Mouse (Mus musculus): Measurements from ENCODE around the gene Mkks.

- TF ChIP-seq CTCF (IDR thresholded peaks at IDR 0.05): no peak
- no peak for TF ChIP-seq POLR2A (IDR thresholded peaks at IDR 0.05; ENCODE audit: insufficient read depth, low read depth, low read length)
- TF ChIP-seq EP300 (IDR thresholded peaks at IDR 0.05; ENCODE audit: insufficient read depth, low read depth, low read length): no peak
These were observed 4.9 kb upstream of the Mkks start for GRCm38 (mm10) chr2:136896131-136896530.

All from heart, adult 2 months (tissue).